Mouse (Mus musculus) hindbrain, embryonic 14.5 days (tissue): ENCODE data around the gene Pde6h. TPM values are rescaled to one million over a fixed set of nuclear protein-coding genes. Genes with fewer than 3 reads are reported as not detected.

Experiments
- ATAC-seq: fragments of 200-750 bp; cut with Nextera tagmentation; 2 replicates; pipeline ENCODE4 v1.8.0; 2017; ENCODE audit warnings: moderate number of reproducible peaks, mild to moderate bottlenecking, moderate TSS enrichment, moderate library complexity; ENCODE audit not compliant: low FRiP score
- DNase-seq: peaks from one replicate; pipeline ENCODE4 v3.0.0-alpha.2; 2015; ENCODE audit warnings: low spot score
- H3K27ac ChIP-seq: fragments of 300-500 bp; sonication (generic); 2 replicates; pipeline ENCODE4 v1.5.1; 2014; ENCODE audit warnings: mild to moderate bottlenecking, moderate library complexity
- H3K27me3 ChIP-seq: fragments of 300-500 bp; sonication (generic); 2 replicates; pipeline ENCODE4 v1.6.1; 2014; ENCODE audit warnings: mild to moderate bottlenecking, low read length, mixed read lengths; ENCODE audit not compliant: control insufficient read depth, insufficient read depth
- H3K36me3 ChIP-seq: fragments of 300-500 bp; sonication (generic); replicated peaks from 2 replicates; pipeline ENCODE4 v1.6.1; 2014; ENCODE audit not compliant: control insufficient read depth, insufficient read depth
- H3K4me1 ChIP-seq: fragments of 300-500 bp; sonication (generic); replicated peaks from 2 replicates; pipeline ENCODE4 v1.6.1; 2014; ENCODE audit warnings: antibody characterized with exemption, low read length, mixed read lengths; ENCODE audit not compliant: control insufficient read depth, insufficient read depth
- H3K4me2 ChIP-seq: fragments of 300-500 bp; sonication (generic); replicated peaks from 2 replicates; pipeline ENCODE4 v1.6.1; 2014; ENCODE audit warnings: mild to moderate bottlenecking, moderate library complexity
- H3K4me3 ChIP-seq: fragments of 300-500 bp; sonication (generic); replicated peaks from 2 replicates; pipeline ENCODE4 v1.5.1; 2014; ENCODE audit warnings: mild to moderate bottlenecking, low read length
- H3K9ac ChIP-seq: fragments of 300-500 bp; sonication (generic); 2 replicates; pipeline ENCODE4 v1.6.1; 2014
- H3K9me3 ChIP-seq: fragments of 300-500 bp; sonication (generic); 2 replicates; pipeline ENCODE4 v1.6.1; 2016; ENCODE audit warnings: low read length; ENCODE audit not compliant: control insufficient read depth
- WGBS: fragments of 180-500 bp; shearing (Covaris S2); extraction: QIAGEN DNeasy Blood & Tissue Kit; methylation state at CpG from one replicate; pipeline ENCODE4 v1.1.7; 2014; 5-methylcytosine and 5-hydroxymethylcytosine counted together
- polyA plus RNA-seq: library from polyadenylated mRNA; unstranded; fragments of >200 nt; fragmentation: Nextera tagmentation; extraction: Ambion mirVana; gene quantifications from 2 replicates; pipeline ENCODE4 v1.2.1, GENCODE M21; 2014

Gene Pde6h
- polyA plus RNA-seq, 1 experiment from 2014 or later: 0.48 TPM

- Histone ChIP-seq H3K27ac (no peak overlapping the region), H3K4me3 (no peak overlapping the region), H3K9me3 (no peaks in the 10 kb centered on the region), H3K4me2 (no peak overlapping the region), H3K36me3 (no peaks in the 10 kb centered on the region), H3K4me1 (0 out of 2 replicates have a peak, but pooled peaks cover 6% of the 10 kb centered on the region), H3K9ac (no peak overlapping the region), H3K27me3 (no peaks in the 10 kb centered on the region)
- ATAC-seq: no peak
- DNase-seq: no peak
Observed at GRCm38 (mm10) chr6:136943392-136943791, 19.8 kb downstream of the Pde6h start.

- Histone ChIP-seq H3K4me3 (no peak overlapping the region), H3K9ac (no peak overlapping the region), H3K27me3 (no peaks in the 10 kb centered on the region), H3K4me1 (0 out of 2 replicates have a peak, but pooled peaks cover 6% of the 10 kb centered on the region), H3K27ac (no peak overlapping the region), H3K9me3 (no peaks in the 10 kb centered on the region), H3K36me3 (no peaks in the 10 kb centered on the region), H3K4me2 (no peak overlapping the region)
- DNase-seq: no peak
- WGBS: 92% methylated on average over 8 of the region's 8 CpGs
- ATAC-seq: no peak
Observed at GRCm38 (mm10) chr6:136944511-136944910, 20.9 kb downstream of the Pde6h start.

GRCm38 (mm10) chr6:136946241-136946640 is 22.6 kb downstream of the Pde6h start:
- Histone ChIP-seq H3K9me3 (no peaks in the 10 kb centered on the region), H3K27ac (no peak overlapping the region), H3K36me3 (no peaks in the 10 kb centered on the region), H3K4me1 (0 out of 2 replicates have a peak, but pooled peaks cover 6% of the 10 kb centered on the region), H3K4me3 (no peak overlapping the region), H3K27me3 (no peaks in the 10 kb centered on the region), H3K4me2 (no peak overlapping the region), H3K9ac (no peak overlapping the region)
- ATAC-seq (no peak), DNase-seq (no peak)
- WGBS: 91% methylated on average over 5 of the region's 5 CpGs

GRCm38 (mm10) chr6:136946943-136947342 is 23.3 kb downstream of the Pde6h start:
- no peak for ATAC-seq
- 0 out of 2 replicates have a peak, but pooled peaks cover 6% of the 10 kb centered on the region for H3K4me1 ChIP-seq
- H3K9me3 ChIP-seq: no peaks in the 10 kb centered on the region
- WGBS: 39% methylated on average over 9 of the region's 9 CpGs
- no peak for DNase-seq
- H3K4me3 ChIP-seq: no peak overlapping the region
- H3K4me2 ChIP-seq: no peak overlapping the region
- no peak overlapping the region for H3K9ac ChIP-seq
- no peaks in the 10 kb centered on the region for H3K27me3 ChIP-seq
- no peak overlapping the region for H3K27ac ChIP-seq
- H3K36me3 ChIP-seq: no peaks in the 10 kb centered on the region

GRCm38 (mm10) chr6:136947716-136948115 is 24.1 kb downstream of the Pde6h start:
- H3K27ac ChIP-seq: no peak overlapping the region
- DNase-seq: no peak

GRCm38 (mm10) chr6:136950171-136950570 is 26.5 kb downstream of the Pde6h start:
- Histone ChIP-seq H3K27ac (no peak overlapping the region), H3K27me3 (no peaks in the 10 kb centered on the region), H3K9me3 (no peaks in the 10 kb centered on the region), H3K36me3 (no peaks in the 10 kb centered on the region), H3K9ac (no peak overlapping the region), H3K4me1 (0 out of 2 replicates have a peak, but pooled peaks cover 6% of the 10 kb centered on the region), H3K4me2 (no peak overlapping the region), H3K4me3 (no peak overlapping the region)
- 99% methylated on average over 2 of the region's 2 CpGs for WGBS
- no peak for ATAC-seq
- no peak for DNase-seq

More at GRCm38 (mm10) chr6:136947716-136948115, 24.1 kb downstream of the Pde6h start:
- 0 out of 2 replicates have a peak, but pooled peaks cover 6% of the 10 kb centered on the region for H3K4me1 ChIP-seq
- H3K9me3 ChIP-seq: no peaks in the 10 kb centered on the region
- WGBS: 29% methylated on average over 4 of the region's 4 CpGs
- H3K36me3 ChIP-seq: no peaks in the 10 kb centered on the region
- H3K27me3 ChIP-seq: no peaks in the 10 kb centered on the region
- no peak for ATAC-seq
- no peak overlapping the region for H3K4me3 ChIP-seq
- no peak overlapping the region for H3K9ac ChIP-seq
- H3K4me2 ChIP-seq: no peak overlapping the region

- Histone ChIP-seq H3K9me3 (no peaks in the 10 kb centered on the region), H3K27ac (no peak overlapping the region), H3K27me3 (no peaks in the 10 kb centered on the region), H3K4me1 (no peaks in the 10 kb centered on the region), H3K36me3 (no peaks in the 10 kb centered on the region), H3K4me2 (no peak overlapping the region), H3K4me3 (no peak overlapping the region), H3K9ac (no peak overlapping the region)
- ATAC-seq (no peak), DNase-seq (no peak)
- WGBS: 91% methylated on average over 9 of the region's 9 CpGs
Observed at GRCm38 (mm10) chr6:136952930-136953329, 29.3 kb downstream of the Pde6h start.

GRCm38 (mm10) chr6:136954192-136954591 is 30.6 kb downstream of the Pde6h start:
- no peak overlapping the region for H3K4me2 ChIP-seq
- no peak overlapping the region for H3K27ac ChIP-seq
- no peaks in the 10 kb centered on the region for H3K9me3 ChIP-seq
- no peaks in the 10 kb centered on the region for H3K36me3 ChIP-seq
- DNase-seq: no peak
- no peaks in the 10 kb centered on the region for H3K27me3 ChIP-seq
- no peak for ATAC-seq
- H3K4me3 ChIP-seq: no peak overlapping the region
- no peaks in the 10 kb centered on the region for H3K4me1 ChIP-seq
- H3K9ac ChIP-seq: no peak overlapping the region
- WGBS: 89% methylated on average over 6 of the region's 6 CpGs

GRCm38 (mm10) chr6:136954715-136955114 is 31.1 kb downstream of the Pde6h start:
- DNase-seq (no peak), ATAC-seq (no peak)
- Histone ChIP-seq H3K4me1 (no peaks in the 10 kb centered on the region), H3K4me3 (no peak overlapping the region), H3K36me3 (no peaks in the 10 kb centered on the region), H3K9ac (no peak overlapping the region), H3K27ac (no peak overlapping the region), H3K9me3 (no peaks in the 10 kb centered on the region), H3K4me2 (no peak overlapping the region), H3K27me3 (no peaks in the 10 kb centered on the region)
- WGBS: 90% methylated on average over 8 of the region's 8 CpGs

- 94% methylated on average over 3 of the region's 3 CpGs for WGBS
Observed at GRCm38 (mm10) chr6:136955240-136955639, 31.6 kb downstream of the Pde6h start.

More at GRCm38 (mm10) chr6:136955240-136955639, 31.6 kb downstream of the Pde6h start:
- H3K4me1 ChIP-seq: no peaks in the 10 kb centered on the region
- ATAC-seq (no peak), DNase-seq (no peak)
- no peak overlapping the region for H3K4me3 ChIP-seq
- no peak overlapping the region for H3K27ac ChIP-seq
- no peaks in the 10 kb centered on the region for H3K36me3 ChIP-seq
- H3K9me3 ChIP-seq: no peaks in the 10 kb centered on the region
- H3K27me3 ChIP-seq: no peaks in the 10 kb centered on the region
- H3K4me2 ChIP-seq: no peak overlapping the region
- no peak overlapping the region for H3K9ac ChIP-seq
